Mouse (Mus musculus): ENCODE data around the gene Dact2.

- TF ChIP-seq POLR2A (IDR thresholded peaks at IDR 0.05; ENCODE audit: borderline replicate concordance, insufficient read depth, low read length) (no peak), CTCF (IDR thresholded peaks at IDR 0.05; ENCODE audit: borderline replicate concordance, insufficient read depth, low read depth, low read length) (peak; percentile 35; the same call in 1 of the 2 replicates)
Measured at GRCm38 (mm10) chr17:14233658-14234057, 29.6 kb upstream of the Dact2 start.

Data from cerebellum, adult 2 months (tissue).